Comparison of ENCODE assay signal across 8 mouse cellular contexts in the genomic region with DNA sequence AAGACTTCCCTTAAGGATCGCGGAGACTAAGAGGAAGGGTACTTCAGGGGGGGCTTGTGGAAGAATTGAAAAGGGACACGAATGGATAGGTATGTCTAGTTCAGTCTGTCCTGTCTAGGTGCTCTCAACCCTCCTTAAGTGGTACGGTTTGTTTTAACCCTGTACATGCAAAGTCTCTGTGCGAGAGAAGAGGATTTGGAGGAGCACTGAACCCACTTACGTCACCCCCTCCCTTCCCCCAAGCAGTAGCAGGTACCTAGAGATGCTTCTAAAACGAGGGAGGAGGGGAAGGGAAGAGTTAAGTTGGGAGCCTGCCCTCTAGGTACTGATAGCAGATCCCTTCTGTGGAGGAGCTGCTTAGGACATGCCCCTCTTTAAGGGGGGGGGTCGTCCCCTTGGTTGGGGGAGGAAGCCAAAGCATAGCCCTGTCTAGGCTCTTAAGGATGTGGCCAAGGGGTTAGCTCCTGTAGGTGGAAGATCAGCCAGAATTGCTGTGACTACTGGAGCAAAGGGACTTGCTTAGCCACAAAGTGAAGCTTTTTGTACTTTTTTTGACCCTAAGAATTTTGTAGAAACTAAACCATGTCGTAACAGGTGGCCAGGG.
DNase-seq lines count a peak whose midpoint lies in the region; ATAC-seq and TF ChIP-seq lines count a peak whose summit lies in the region.

No protein-coding gene starts in this region.

- H3K4me1 ChIP-seq in testis, adult 2 months (ENCODE audit: control insufficient read depth, insufficient read depth, low read length), result peaks cover 2% of the 10 kb centered on the region
- peaks cover 10% of the 10 kb centered on the region; the same call in 1 of the 2 replicates for H3K4me1 ChIP-seq in liver, embryonic 13.5 days (replicated peaks)

- DNase-seq in frontal cortex, postnatal 14 days (ENCODE audit: low spot score in 2 of 2), result no peak
- no peak for DNase-seq in testis, postnatal 14 days (ENCODE audit: low spot score)
- no peak for DNase-seq in liver, embryonic 13.5 days
- no peak for DNase-seq in thymus, postnatal 36 days
- no peak for DNase-seq in right cerebral cortex, postnatal 14 days
- DNase-seq in ovary, postnatal 10 days (ENCODE audit: low spot score), result no peak

- 0 out of 2 replicates have a peak, but pooled peaks have one; percentile 14 for ATAC-seq in frontal cortex, adult (ENCODE audit: low TSS enrichment)
- ATAC-seq in liver, embryonic 13.5 days (ENCODE audit: low read depth), result no peak

- no peak for TF ChIP-seq POLR2A in testis, adult 2 months (IDR thresholded peaks at IDR 0.05; ENCODE audit: control insufficient read depth, low read depth, low read length)

- no peak overlapping the region for H3K9ac ChIP-seq in liver, embryonic 13.5 days

- no peaks in the 10 kb centered on the region for H3K9me3 ChIP-seq in liver, embryonic 13.5 days (replicated peaks)

- H3K27me3 ChIP-seq in testis, adult 2 months (ENCODE audit: control insufficient read depth, insufficient read depth, low read length), result no peaks in the 10 kb centered on the region
- H3K27me3 ChIP-seq in liver, embryonic 13.5 days, result peaks cover 4% of the 10 kb centered on the region; the same call in 1 of the 2 replicates

- no peaks in the 10 kb centered on the region for H3K36me3 ChIP-seq in testis, adult 2 months (ENCODE audit: control insufficient read depth, insufficient read depth, low read length)
- H3K36me3 ChIP-seq in liver, embryonic 13.5 days, result no peaks in the 10 kb centered on the region

- H3K27ac ChIP-seq in testis, adult 2 months (ENCODE audit: control insufficient read depth, insufficient read depth, low read depth, low read length), result no peak overlapping the region
- H3K27ac ChIP-seq in liver, embryonic 13.5 days, result no peak overlapping the region

- WGBS in liver, embryonic 13.5 days (ENCODE audit: insufficient replicate concordance), result 25% methylated on average over 9 of the region's 9 CpGs

- peak overlapping the region; percentile 70 for H3K4me2 ChIP-seq in liver, embryonic 13.5 days

- no peak for TF ChIP-seq CTCF in testis, adult 2 months (IDR thresholded peaks at IDR 0.05; ENCODE audit: control insufficient read depth, insufficient read depth, insufficient replicate concordance, low read depth, low read length)

- H3K4me3 ChIP-seq in testis, adult 2 months (ENCODE audit: control insufficient read depth, low read depth, low read length), result peak overlapping the region; percentile 74
- H3K4me3 ChIP-seq in liver, embryonic 13.5 days (replicated peaks), result peak overlapping the region; percentile 52
